Mouse (Mus musculus) right cerebral cortex, adult 18-20 months (tissue): ENCODE measurements around the gene Asic4.

Experiments used
- DNase-seq: peaks from one replicate; pipeline ENCODE4 v3.0.0; 2022; ENCODE audit warnings: mixed read lengths

Asic4 gene

GRCm38 (mm10) chr1:75443247-75444024, 6.8 kb upstream of the Asic4 start:
- DNase-seq = no peak

- DNase-seq = no peak
These were observed 6.0 kb upstream of the Asic4 start for GRCm38 (mm10) chr1:75444208-75444607.

GRCm38 (mm10) chr1:75445141-75445701, 5.0 kb upstream of the Asic4 start:
- peak; percentile 73 for DNase-seq

- DNase-seq = peak; percentile 64
These were observed 4.3 kb upstream of the Asic4 start for GRCm38 (mm10) chr1:75445751-75446611.

GRCm38 (mm10) chr1:75446656-75447055, 3.6 kb upstream of the Asic4 start:
- no peak for DNase-seq

DNA sequence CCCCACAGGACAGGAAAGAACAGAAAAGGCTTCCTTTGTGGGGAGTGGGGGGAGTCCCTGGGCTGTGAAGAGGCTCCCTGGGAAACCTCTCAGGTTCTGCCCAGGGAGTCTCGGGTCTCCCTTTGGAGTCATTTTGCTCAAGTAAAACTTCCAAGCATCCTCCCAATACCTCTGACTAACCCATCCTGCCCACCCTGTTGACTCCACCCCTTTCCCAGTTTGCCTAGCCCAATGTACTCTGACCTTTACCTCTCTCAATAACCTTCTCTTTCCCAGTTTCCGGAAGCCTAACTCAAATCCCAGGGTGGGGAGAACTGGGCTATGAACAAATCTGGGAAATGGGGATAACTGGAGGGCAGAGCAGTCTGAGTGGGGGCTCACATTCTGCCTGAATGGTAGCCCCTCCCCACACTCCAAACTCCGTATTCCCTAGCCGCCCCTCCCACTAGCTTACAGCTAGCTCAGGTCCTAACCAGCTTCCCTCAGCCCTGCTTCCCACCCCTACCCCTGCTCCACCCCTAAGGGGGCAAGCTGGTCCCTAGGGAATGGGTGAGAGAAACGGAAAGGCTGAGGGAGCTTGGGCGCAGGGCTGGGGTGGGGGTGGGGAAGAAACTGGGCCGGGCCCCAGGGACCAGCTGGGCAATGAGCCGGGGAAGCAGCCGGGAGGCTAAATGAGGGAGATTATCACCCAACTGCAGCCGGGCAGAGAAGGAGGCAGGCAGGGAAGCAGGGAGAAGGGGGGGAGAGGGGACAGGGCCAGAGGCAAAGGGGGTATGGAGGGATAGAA, 2.8 kb upstream of the Asic4 start:
- no peak for DNase-seq

- DNase-seq = no peak
These were observed 2.2 kb upstream of the Asic4 start for GRCm38 (mm10) chr1:75448052-75448431.

- no peak for DNase-seq
These were observed 1.3 kb upstream of the Asic4 start for GRCm38 (mm10) chr1:75448937-75449336.

DNA sequence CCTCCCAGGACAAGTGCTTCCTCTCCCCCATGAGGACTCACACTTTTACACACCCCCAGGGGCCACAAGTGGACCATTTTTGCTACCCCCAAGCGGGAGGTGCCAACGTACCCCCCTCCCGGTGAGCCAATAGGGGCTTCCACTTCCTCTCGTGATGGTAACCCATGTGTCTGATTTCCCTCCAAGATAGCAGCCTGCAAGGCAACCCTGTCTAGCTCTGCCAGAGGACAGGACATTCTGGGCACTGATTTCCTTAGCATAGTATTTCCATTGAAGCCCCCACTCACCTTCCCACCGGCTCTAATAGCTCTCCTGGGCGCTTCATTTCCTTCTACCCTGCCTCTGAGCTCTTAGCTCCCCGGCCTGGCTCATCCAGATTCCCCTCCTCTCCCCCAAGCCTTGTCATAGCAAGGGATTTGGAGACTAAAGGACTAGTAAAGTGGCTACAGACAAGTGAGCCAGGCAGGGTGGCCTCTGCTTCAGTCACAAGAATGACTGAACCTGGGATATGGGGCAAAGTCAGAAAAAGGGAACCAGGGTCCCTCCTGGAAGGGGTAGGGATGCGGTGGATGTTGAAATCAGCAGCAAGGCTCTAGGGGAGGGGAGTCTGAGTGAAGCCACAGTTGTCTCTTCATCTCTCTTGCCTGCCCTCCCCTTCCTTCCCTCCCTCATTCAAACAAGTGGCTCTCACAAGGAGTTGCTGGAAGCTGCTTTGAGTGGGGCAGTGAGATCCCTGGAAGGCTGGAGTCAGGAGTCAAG, 680 bp upstream of the Asic4 start:
- no peak for DNase-seq

- no peak for DNase-seq
These were observed 1.7 kb downstream of the Asic4 start for GRCm38 (mm10) chr1:75451900-75452299.

DNA sequence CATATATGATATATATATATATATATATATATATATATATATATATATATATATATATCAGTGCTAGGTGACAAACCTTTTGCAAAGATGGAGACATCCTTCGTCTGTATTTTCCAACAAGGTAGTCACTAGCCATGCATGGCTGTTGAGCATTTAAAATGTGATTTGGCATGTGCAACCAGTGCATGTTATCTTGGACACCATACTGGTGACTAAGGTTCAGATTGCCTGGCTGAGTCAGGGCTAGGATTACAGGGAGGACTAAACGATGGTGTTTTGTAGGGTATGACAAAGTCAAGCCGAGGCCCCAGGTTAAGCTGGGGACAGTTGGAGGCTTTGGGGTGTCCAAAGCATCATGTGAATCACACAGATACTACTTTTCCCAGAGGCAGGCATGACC, 5.2 kb downstream of the Asic4 start:
- no peak for DNase-seq

- no peak for DNase-seq
These were observed 5.7 kb downstream of the Asic4 start for GRCm38 (mm10) chr1:75455948-75456347.

DNA sequence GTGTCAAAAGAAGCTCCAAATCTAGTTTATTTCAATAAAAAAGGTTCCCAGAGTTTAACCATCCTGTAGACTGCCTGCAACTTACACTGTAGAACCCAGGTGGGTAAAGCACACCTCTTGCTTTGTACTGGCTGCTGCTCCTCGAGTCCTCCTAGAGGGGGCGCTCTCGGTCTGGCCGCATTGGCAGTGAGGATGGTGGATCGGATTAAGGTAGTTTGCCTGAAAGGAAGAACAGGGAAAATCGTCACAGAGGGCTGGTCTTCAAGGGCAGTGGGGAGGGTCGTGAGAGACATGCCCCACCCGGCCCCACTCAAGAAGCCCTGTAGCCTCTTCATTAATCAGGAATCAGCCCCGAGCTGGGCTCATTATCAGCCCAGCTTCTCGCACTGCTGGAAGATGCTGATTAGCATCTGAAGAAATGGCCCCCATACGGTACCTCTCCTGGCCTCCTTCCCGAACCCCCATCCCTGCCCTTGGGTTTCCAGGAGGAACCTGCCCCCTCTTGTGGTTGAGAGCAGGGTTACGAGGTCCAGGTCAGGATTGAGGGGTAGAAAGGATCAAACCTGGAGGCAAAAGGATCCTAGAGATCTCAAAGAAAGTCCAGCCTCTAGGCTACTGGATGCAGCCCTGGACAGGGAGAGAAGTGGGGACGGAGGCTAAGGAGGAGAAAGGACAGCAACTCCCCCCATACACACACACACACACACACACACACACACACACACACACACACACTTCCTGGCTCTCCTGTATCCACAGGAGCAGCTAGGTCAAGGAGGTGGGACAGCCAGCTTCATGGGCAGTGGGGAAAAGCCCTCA, 6.7 kb downstream of the Asic4 start:
- DNase-seq = no peak

DNA sequence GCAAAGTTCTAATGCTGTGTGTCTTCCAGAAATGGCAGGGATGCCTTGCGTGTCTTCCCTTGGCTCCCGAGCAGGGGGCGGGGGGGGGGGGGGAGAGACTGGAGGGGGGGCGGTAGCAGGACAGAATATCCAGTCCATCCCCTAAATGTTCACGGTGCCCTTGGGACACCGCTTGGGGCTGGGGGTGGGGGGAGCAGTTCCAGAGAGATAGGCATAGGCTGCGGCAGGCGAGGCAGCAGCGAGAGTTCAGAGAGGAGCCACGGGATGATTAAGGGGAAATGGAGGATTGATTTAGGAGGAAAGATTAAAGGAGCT, 7.4 kb downstream of the Asic4 start:
- DNase-seq = no peak

DNA sequence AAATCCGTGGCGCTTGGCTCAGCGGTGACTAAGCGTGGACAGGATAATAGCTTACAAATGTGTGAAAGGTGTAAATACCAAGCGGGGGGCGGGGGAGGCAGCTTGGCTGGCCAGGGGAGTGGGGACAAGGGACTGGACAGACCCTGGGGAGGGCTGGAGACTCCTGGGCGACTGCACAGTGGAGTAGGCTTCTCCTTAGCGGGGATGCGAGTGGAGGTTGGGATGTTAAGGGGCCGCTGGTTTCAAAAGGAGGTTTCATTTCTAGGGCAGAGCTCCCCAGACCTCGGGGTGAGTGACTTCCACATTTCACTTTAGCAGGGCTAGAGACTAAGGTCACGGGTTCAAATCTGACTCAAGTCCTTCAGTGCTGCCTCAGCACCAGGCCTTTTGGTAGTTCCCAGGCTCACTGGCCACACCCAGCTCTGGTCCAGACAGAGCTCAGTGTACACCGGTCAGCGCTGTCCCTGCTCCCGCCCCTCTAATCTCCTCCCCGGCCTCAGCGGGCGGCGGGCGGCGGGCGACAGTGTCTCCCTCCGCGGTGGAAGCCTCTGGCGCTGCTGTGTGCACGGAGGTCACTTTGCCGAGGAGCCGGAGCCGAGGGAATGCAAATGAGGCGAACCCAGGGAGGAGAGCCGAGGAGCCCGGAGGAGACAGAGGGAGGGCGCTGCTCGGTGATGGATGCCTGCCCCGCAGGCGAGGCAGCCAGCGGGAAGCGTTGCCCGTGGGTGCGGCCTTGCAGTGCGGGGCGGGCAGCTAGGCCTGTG, 8.0 kb downstream of the Asic4 start:
- DNase-seq = peak; percentile 74

- DNase-seq = peak; percentile 72
These were observed 8.8 kb downstream of the Asic4 start for GRCm38 (mm10) chr1:75458789-75459684.

GRCm38 (mm10) chr1:75460297-75460696, 10.1 kb downstream of the Asic4 start:
- DNase-seq = no peak

- no peak for DNase-seq
These were observed 12.4 kb downstream of the Asic4 start for GRCm38 (mm10) chr1:75462636-75463035.

DNA sequence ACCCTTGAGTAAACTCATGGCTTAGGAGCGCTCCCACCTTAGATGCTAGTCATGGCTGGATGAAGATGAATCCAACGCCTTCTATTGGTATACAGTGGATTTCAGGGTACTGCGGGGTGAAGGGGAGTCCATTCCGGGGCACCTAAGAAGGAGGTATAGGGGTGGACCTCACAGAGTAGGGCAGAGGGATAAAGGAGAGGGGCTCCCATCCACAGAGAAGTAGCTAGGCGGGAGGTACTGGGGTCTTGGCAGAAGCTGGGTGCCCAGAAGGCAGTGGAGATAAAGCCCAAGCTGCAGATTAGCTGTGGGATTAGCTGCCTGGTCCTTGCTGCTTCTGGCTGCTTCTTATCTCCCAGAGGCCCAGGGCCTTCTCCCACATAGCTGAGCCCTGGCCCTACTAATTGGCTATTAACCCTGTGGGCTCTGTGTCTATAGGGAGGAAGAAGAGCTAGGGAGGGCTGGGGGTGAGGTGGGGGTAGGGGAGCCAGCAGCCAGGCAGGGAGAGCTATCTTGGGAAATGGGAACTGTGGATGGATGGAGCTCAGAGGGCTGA, 13.5 kb downstream of the Asic4 start:
- DNase-seq = no peak
